Mouse (Mus musculus) thymus, adult 18-20 months (tissue): ENCODE results near the gene Cptp.
A peak's percentile ranks its signal among the peaks of the same experiment; 100 is the strongest.

Source experiments
- DNase-seq, 2 experiments: peaks; one replicate each; pipeline ENCODE4 v3.0.0; 2022; ENCODE audit warnings: mixed read lengths in 2 of 2

Gene Cptp

DNA sequence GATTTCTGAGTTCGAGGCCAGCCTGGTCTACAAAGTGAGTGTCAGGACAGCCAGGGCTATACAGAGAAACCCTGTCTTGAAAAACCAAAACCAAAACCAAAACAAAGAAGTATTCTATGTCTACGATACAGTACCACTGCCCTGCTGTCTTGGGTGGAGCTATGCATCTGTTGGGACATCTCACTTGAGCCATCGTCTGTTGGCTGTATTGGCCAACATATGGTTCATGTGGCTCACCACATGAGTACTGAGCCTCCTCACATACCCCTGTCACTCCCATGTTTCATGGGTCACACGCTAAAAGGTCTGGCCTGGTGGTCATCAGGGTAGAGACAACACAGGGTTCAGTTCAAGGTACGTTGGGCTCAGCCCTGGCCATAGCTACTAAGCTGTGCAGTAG lies 17.1 kb upstream of the Cptp start:
- no peak for DNase-seq

DNA sequence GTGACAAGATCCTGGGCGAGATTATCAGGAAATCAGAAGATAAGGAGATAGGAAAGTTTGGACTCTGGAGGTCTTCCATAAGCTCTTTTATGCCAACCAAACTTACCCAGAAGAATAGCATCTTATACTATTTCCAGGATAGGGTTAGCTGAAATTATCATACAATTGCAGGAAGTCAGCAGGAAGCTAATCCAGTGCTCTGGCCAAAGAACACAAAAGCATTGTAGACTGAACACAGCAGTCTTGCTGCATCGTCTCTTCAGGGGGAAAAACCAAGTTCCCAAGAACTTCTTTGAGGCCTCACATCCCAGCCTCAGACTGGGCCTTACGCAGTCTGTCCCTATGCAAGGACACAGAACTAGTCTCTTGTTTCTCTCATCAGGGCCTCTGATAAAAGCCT lies 14.3 kb upstream of the Cptp start:
- DNase-seq, result no peak

DNA sequence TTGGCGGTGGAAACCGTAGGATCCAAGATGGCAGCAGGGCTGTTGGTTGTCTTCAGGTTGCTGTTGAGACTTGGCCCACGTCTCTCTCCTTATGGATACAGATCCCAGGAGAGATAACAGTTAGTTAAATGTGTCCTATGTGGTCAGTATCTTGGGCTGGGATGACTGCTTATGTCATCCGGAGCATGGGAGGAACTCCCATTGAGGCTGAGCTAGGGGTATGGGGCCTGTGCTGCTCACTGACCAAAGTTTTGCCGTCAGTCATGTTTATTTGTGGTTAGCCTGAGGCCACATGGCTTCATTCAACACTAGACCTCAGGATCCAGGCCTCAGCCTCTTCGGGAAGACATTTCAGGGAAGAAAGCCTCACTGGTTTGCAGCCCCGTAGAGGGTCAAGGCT lies 2.2 kb upstream of the Cptp start:
- no peak for DNase-seq

DNA sequence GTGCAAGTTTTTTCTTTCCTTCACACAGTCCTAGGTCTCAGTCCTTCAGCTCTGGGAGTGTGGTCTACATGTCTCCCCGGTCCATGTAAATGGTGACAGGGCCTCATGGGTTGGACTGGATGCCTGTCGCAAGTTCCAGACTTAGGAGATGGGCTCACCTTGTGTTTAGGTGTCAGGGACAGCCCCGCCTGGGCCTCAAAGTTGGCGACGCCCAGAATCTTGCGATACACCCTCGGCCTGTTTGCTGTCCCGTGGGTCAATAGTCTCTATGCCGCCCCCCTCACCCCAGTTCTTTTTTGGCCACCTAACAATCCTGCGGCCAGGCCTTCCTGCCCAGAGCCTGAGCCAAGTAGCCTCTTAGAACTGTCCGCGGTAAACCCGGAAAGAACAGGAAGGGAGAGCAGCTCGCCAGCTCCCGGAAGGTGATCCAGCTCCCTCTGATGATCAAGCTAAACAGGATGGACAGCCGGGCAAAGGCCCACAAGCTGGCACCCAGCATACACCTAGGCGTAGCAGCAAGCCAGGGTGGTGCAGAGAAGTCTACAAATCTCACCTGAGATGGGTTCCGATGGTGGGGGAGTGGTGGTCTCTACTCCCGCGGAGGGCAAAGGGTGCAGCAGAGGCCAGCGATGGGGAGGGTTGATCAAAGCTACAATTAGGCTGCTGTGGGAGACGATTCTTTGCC lies 484 bp downstream of the Cptp start:
- DNase-seq, result no peak

DNA sequence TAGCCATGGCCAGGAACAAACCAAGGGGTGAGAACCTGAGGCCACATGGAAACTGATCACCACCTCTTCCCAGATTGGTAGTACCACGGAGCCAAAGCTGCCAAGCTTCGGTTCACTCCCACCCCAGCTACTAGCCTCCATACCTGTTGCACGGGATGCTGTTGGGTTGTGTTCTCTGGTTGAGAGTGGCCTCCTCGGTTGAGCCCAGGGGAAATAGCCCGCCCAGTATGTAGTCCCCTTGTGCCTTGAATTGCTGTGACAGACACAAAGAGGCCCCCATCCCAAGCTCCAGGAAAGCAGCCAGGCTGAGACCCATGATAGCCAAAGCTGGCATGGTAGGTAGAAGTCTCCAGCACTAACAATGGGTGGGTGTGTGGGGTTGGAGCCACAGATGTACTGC lies 6.2 kb downstream of the Cptp start, which contains the start of gene Tas1r3:
TSS of gene Tas1r3 (minus strand) at position 362 of the 400 bp plus-strand sequence.
- DNase-seq, result no peak

DNA sequence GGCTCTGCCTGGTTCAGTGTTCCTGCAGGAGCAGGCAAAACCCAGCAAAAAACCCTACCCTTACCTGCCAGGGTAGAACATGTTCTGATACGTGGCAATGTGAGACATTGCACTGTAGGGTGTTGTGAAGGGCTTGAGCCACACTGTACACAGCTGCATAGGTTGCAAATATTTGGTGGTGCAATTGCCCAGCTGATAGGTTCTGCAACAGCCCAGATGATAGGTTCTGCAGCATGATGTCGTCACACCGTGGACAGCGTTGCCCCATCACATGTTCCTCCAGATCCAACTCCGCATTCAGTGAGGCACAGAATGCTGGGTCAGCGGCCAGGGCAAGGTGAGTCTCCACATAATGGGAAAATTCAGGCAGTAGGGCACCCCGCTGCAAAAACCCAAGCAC lies 7.5 kb downstream of the Cptp start:
- DNase-seq, result no peak

DNA sequence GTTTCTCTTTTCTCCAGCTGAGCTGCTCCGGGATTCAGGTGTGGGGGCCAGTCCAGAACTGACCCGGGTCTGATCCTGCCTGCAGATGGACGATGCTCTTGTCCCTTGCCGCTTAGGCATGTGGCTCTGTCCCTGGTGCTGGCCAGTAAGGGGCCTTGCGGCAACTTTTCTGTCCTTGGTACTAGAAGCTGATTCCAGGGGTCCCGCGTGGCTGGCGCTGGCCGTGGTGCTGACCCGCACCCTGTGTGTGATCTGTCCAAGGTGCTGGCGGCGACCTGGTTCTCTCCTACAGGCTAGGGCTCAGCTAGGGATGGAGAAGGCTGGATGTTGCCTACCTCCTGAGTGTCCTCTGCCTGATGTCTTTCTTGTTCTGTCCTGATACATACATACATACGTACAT lies 9.9 kb downstream of the Cptp start:
- no peak for DNase-seq

DNA sequence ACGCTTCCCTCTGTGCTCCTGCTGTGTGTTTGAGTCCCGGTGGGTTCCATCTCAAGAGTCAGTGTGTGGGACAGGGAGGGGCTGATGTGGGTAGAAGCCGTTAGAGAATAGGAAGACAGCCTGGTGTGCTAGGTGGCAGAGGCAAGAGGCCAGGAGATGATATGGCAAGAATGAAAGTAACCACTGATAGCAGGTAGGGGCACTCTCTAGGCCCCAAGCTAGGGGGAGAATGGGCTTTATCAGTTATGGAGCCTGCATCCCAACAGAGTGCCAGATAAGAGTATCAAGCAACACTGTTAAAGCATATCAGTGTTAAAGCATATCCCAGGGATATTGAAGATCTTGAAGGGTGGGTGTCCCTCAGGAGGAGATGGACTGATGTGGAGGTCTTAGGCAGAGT lies 12.4 kb downstream of the Cptp start:
- no peak for DNase-seq

DNA sequence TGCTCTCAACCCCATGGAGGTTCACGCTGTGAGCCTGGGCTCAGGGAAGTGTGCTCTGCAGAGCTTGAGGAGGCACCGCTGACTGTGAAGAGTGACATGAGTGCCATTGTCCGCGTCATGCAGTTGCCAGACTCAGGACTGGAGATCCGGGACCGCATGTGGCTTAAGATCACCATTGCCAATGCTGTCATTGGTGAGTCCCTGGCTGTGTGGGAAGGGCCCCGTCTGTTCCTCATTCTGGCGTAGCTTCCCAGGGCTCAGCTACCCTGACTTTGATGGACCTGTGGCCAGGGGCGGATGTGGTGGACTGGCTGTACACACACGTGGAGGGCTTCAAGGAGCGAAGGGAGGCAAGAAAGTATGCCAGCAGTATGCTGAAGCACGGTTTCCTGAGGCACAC lies 13.2 kb downstream of the Cptp start:
- DNase-seq, result no peak

DNA sequence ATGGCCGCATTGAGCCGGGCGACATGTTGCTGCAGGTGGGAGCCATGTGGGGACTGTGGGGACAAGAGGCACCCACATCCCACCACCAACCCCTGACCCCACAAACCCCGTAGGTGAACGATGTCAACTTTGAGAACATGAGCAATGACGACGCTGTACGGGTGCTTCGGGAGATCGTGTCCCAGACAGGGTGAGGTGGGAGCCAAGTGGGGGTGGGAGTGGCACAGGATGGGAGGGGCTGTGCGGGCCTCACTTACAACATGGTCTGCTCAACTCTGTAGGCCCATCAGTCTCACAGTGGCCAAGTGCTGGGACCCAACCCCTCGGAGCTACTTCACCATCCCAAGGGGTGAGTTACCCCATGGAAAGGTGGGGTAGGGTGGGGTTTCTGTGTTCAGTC lies 14.2 kb downstream of the Cptp start:
- no peak for DNase-seq

DNA sequence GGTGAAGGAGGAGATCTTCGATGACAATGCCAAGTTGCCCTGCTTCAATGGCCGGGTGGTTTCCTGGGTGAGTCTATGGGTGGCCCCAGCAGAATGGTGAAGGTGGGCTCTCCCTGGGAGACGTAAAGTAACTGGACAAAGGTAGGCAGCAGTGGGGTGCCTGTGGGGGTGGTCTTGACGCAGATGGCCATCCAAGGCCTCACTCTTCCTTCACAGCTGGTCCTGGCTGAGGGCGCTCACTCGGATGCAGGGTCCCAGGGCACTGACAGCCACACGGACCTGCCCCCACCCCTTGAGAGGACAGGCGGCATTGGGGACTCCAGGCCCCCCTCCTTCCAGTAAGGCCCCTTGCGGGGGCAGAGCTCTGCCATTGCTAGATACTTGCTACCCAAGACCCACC lies 15.8 kb downstream of the Cptp start:
- DNase-seq, result no peak

DNA sequence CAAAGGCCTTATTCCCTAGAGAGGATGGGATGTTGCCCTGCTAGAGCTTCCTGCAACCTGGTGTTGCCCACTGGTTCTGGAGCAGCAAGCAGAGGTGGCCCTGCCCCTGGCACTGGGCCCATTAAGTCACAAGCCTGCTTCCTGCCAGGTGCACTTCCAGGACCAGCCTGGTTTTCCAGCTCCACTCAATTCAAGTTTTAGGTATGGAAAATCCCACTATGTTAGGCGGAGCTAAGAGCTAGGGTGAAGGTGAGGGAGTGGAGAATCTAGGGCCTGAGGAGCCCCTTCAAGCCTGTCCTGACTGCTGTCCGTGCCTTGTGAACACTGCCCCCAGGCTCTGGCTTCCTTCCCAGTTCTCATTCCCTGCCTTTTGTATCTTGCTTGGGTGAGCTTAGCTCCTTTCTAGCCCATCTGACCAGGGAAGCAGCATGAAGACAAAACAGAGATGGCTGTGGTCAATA lies 17.3 kb downstream of the Cptp start:
- DNase-seq, result no peak

DNA sequence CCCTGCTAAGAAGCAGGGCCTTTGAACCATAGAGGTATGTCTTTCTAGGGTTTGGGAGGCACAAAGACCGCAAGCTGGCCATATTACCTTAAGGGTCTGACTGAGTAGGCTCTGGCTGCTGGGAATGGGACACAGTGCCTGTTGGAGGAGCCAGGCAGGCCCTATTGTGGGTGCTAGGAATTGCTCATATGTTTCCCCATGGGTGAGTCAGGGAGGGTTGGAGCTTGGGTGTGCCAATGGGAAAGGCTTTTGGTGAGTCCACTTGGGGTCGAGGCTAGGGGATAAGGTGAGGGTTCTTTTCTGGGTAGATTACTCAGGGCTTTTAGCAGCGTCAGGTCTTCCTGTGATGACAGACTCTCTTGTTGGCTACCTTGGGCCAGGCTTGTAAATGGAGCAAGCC lies 17.9 kb downstream of the Cptp start:
- no peak for DNase-seq

DNA sequence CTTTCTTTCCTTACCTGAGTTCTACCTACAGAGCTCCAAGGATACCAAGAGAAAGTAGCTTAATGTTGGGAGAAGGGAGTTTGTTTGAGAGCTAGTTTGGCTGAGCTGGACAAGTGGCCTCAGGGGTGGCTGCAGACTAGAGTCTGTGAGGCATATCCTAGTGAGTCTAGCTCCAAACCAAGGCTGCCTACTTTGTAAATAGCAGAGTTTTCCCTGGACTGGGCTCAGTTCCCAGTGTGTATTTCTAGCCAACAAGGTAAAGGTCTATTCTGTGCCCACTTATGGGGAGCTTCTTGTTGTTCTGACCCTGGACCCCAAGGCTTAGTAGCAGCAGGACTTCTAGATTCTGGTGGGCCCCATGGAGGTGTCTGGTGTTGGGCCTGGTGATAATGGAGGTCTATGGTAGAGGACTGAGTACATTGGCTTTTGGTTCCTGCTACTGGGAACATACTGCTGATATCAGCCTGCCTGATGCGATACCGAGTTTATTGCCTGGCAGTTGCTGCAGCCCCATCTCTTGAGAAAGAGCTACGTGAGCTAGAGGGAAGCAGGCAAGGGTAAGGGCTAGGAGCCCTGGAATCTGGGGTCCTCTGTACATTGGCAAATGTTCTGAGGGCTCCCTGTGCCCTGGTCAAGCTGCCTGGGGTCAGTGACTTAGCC lies 19.3 kb downstream of the Cptp start:
- DNase-seq, result no peak

DNA sequence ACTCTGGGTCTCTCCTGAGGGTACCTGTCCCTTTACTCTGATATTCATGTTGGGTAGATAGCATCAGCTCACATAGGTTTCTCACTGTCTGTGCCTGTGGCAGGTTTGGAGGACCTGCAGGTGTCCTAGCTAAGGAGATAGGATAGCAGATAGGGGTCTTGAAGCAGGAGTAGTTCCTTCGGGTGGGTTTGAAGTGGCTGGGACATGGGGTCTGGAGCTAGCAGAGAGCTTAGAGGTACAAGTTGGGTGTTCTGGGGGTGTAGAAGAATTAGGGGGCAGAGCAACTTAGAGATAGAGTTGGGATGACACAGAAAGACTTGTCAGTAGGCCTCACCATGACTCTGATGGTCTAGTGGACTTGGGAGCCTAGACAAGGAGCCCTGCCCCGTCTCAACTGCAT lies 19.8 kb downstream of the Cptp start:
- DNase-seq, result no peak

DNA sequence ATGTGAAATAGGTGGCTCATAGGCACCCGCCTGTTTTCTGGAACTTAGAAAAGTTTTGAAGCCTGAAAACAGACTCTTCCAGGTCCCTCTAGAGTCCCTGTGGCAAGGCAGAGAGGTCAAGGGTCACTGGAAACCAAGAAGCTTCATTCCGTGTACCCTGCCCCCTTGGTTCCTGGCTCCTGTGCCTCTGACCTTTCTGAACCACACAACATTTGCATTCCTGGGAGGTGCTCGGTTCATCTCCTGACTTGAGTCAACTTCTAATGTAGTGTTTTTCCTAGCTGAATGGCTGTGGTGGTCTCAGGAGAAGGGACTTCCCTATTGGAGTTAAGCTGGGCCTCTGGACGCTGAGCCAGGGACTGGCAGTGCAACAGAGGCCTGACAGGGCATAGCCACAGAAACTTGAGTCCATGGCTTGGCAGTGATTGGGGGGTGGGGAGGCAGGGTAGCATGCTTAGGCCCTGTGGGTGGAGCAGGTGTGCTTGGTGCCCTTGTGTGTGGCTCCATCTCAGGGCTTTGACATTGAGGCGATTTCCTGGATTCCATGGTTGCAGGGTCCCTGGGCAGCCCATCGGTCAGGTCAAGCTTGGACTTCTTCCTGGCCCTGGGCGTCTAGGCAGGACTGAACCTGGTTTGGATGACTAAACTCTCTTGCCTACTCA lies 20.7 kb downstream of the Cptp start:
- DNase-seq, result no peak

DNA sequence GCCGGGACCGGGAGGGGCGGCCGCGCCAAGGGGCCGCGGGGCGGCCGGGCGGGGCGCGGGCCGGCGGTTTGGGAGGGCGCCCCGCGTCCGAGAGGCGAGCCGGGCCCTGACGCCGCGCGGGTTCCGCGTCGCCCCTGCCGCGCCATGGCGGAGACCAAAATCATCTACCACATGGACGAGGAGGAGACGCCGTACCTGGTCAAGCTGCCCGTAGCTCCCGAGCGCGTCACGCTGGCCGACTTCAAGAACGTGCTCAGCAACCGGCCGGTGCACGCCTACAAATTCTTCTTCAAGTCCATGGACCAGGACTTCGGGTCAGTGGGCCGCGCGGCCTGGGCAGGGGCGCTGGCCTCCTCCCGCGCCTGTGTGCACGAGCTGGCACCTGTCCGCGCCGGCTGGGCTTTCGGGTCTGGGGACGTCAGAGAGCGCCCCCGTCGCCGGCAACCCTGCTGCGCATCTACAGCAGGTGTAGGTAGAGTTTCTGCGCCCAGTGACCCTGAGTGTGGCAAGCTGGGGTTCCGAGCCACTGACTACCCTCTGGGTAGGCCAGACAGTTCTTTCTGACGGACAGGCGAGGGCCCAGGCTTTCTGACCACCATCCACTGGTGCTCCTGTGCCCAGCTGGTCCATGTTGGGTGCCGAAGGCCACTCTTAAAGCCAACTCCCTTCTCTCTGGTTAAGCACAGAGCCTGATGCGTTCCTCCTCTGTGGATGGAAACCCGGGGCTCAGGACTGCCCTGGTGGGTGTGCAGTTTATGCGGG lies 21.5 kb downstream of the Cptp start:
- DNase-seq, result peak; percentile 45 to 51

DNA sequence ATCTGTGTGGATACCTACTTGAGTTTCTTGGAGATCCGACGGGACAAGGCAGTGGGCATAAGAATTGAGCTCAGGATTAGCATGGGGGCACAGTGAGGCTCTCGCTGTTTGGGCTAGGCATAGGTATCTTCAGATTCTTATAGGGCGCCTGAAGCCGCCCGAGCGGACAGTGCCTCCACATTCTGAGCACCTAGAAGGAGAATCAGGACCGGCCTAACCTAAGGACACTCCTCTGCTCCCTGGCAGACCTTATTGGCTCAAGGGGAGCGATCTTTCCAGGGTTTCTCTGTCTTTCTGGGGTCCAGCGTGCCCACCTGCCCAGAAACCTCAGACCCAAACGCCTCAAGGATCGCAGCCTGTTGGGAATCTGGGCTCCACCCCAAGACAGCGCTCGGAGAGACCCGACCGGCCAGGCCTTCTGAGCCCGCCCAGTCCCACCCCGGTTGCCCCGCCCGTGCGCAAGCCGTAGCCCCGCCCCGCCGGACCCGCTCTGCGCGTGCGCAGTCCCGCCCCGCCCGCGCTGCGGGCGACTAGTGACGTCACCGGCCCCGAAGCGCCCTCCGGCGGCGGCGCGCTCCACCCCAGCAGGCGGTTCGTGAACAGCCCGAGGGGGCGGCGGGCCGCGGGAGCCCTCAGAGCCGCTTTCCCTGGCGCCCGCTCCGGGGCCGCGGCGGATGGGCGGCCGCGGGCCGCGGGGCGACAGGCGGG lies 22.2 kb downstream of the Cptp start, which contains the start of gene Dvl1:
TSS of gene Dvl1 (plus strand) at position 532 of the 708 bp plus-strand sequence.
- peak; percentile 81 for DNase-seq

DNA sequence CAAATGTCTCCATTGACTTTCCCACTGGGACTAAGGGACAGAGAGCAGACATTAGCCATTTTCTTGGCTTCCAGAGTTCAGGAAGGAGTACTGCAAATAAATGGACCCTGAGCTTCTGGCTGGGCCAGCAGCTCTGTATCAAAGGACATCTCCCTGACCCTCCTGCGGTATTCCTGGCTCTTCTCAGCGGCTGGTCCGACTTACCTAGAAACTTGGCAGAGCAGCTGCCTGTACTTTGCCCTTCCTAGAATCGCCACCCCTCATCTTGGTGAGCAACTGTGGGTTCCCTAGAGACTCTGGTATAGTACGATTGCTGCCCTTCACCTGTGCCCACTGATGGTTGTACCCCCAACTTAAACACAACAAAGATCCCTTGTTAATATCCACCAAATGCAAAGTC lies 26.0 kb downstream of the Cptp start:
- no peak for DNase-seq

DNA sequence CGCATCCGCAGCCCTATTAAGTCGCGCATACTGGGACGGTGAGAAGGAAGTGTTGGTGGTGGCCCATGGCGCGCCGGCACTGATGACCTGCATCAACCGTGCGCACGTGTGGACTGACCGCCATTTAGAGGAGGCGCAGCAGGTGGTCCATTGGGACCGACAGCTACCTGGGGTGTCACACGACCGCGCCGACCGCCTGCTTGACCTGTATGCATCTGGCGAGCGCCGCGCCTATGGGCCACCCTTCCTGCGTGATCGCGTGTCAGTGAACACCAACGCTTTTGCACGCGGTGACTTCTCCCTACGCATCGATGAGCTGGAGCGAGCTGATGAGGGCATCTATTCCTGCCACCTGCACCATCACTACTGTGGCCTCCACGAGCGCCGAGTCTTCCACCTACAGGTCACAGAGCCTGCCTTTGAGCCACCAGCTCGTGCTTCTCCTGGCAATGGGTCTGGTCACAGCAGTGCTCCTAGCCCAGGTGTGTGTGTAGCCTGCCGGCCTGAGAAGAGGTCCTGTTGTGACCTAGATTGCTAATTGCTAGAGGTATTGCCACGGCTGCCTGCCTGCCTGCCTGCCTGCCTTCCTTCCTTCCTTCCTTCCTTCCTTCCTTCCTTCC lies 27.5 kb downstream of the Cptp start:
- DNase-seq, result no peak

DNA sequence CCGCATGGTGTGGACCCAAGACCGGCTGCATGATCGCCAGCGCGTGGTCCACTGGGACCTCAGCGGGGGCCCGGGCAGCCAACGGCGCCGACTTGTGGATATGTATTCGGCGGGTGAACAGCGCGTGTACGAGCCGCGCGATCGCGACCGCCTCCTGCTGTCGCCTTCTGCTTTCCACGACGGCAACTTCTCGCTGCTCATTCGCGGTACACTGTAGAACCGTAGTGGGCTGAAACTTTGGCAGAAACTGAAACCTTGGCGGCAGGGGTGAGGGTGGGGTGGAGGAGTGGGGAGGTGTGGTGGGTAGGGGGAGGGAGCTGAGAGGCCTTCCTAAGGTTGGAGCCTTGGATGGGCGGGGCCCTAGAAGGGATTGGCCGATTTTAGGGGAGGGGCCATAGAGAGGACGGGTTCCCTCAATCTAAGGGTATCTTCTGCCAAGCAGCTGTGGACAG lies 28.2 kb downstream of the Cptp start:
- peak; percentile 46 to 68 for DNase-seq
